Mouse (Mus musculus) cortical plate, adult 2 months (tissue): ENCODE results near the gene Hnrnpa0.

ENCODE experiments used
- CTCF ChIP-seq: fragments of 200-500 bp; IDR thresholded peaks from 2 replicates; pipeline ENCODE4 v1.5.1; 2011; ENCODE audit warnings: mild to moderate bottlenecking, control low read depth, low read length; ENCODE audit not compliant: insufficient read depth; ENCODE audit errors: extremely low read depth
- POLR2A ChIP-seq: fragments of 200-500 bp; IDR thresholded peaks from 2 replicates; pipeline ENCODE4 v1.6.1; 2011; ENCODE audit warnings: mild to moderate bottlenecking, low read length, control low read depth; ENCODE audit not compliant: insufficient read depth; ENCODE audit errors: extremely low read depth

DNA sequence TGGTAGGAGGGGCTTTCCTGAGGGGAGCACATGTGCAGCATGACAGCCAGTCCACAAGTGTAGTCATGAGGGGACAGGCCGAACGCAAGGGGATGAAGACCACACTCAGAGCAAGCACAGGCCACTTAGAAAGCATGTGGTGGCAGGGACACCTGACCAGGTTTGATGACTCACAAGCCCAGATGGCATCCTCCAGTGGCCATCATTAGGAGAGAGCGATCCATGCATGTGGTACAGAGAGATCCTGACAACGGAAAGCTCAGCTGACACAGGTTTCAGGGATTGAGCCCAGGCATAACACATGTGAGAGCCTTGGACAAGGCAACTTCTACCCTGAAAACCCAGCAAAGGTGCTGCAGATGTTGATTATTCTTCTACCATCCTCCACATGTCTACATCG lies 44.0 kb downstream of the Hnrnpa0 start:
- no peak for TF ChIP-seq CTCF
- TF ChIP-seq POLR2A: no peak
